In genomic region chr1:130984441-130984840, GRCm38 (mm10) we compare ENCODE assay signal across 15 mouse cellular contexts. TPM values are rescaled to one million over a fixed set of nuclear protein-coding genes. Genes with fewer than 3 reads are reported as not detected.
DNase-seq lines count a peak whose midpoint lies in the region; ATAC-seq and TF ChIP-seq lines count a peak whose summit lies in the region.
"Had no signal": no experiment of that assay in that cellular context is flagged by ENCODE, and none has a peak within 500 bp of the region (broad histone marks: within the 10 kb centered on the region; RNA-seq: fewer than 3 reads in every experiment).

No protein-coding gene starts in this region.

- no peak for TF ChIP-seq EP300 in heart, adult 2 months (IDR thresholded peaks at IDR 0.05; ENCODE audit: insufficient read depth, low read depth, low read length)
- TF ChIP-seq EP300 in liver, embryonic 14.5 days (IDR thresholded peaks at IDR 0.05; ENCODE audit: low read depth) = no peak

- no peaks in the 10 kb centered on the region for H3K27me3 ChIP-seq in heart, adult 2 months (ENCODE audit: control insufficient read depth, insufficient read depth, low read length)
- H3K27me3 ChIP-seq in liver, embryonic 14.5 days (ENCODE audit: control insufficient read depth, insufficient read depth, low read length) = no peaks in the 10 kb centered on the region
- H3K27me3 ChIP-seq: liver, embryonic 15.5 days; midbrain, embryonic 12.5 days had no signal

- no peaks in the 10 kb centered on the region for H3K9me3 ChIP-seq in liver, embryonic 14.5 days (ENCODE audit: control insufficient read depth, low read length)
- H3K9me3 ChIP-seq: liver, embryonic 15.5 days; midbrain, embryonic 12.5 days had no signal

- no peaks in the 10 kb centered on the region for H3K4me1 ChIP-seq in heart, adult 2 months (ENCODE audit: control insufficient read depth, insufficient read depth, low read length)
- H3K4me1 ChIP-seq in liver, embryonic 14.5 days (replicated peaks; ENCODE audit: control insufficient read depth in 2 of 2, insufficient read depth in 2 of 2, low read length in 1 of 2) = no peaks in the 10 kb centered on the region
- H3K4me1 ChIP-seq: liver, embryonic 15.5 days; midbrain, embryonic 12.5 days had no signal

- H3K9ac ChIP-seq in heart, adult 2 months (ENCODE audit: low read depth, low read length) = no peak overlapping the region
- H3K9ac ChIP-seq in liver, embryonic 14.5 days (replicated peaks) = no peak overlapping the region
- H3K9ac ChIP-seq: liver, embryonic 15.5 days; midbrain, embryonic 12.5 days had no signal

- no peaks in the 10 kb centered on the region for H3K79me2 ChIP-seq in heart, adult 2 months (replicated peaks; ENCODE audit: control insufficient read depth, insufficient read depth, low read length)

- no peak overlapping the region for H3K4me3 ChIP-seq in heart, adult 2 months
- H3K4me3 ChIP-seq in liver, embryonic 14.5 days (ENCODE audit: insufficient read depth in 1 of 2, low read depth in 2 of 2, low read length in 2 of 2) = no peak overlapping the region
- H3K4me3 ChIP-seq: liver, embryonic 15.5 days; midbrain, embryonic 12.5 days had no signal

- ATAC-seq in liver, embryonic 14.5 days (ENCODE audit: insufficient read depth) = no peak

- no peak overlapping the region for H3K4me2 ChIP-seq in liver, embryonic 14.5 days (ENCODE audit: low read depth)
- H3K4me2 ChIP-seq: liver, embryonic 15.5 days; midbrain, embryonic 12.5 days had no signal

- H3K36me3 ChIP-seq in heart, adult 2 months (ENCODE audit: control insufficient read depth, insufficient read depth, low read length) = no peaks in the 10 kb centered on the region
- no peaks in the 10 kb centered on the region for H3K36me3 ChIP-seq in liver, embryonic 14.5 days (replicated peaks; ENCODE audit: control insufficient read depth, insufficient read depth, low read depth)
- H3K36me3 ChIP-seq: liver, embryonic 15.5 days; midbrain, embryonic 12.5 days had no signal

- TF ChIP-seq POLR2A in heart, adult 2 months (IDR thresholded peaks at IDR 0.05; ENCODE audit: insufficient read depth, low read depth, low read length) = no peak

- H3K27ac ChIP-seq in heart, adult 2 months = no peak overlapping the region
- no peak overlapping the region for H3K27ac ChIP-seq in liver, embryonic 14.5 days
- H3K27ac ChIP-seq: liver, embryonic 15.5 days; midbrain, embryonic 12.5 days had no signal

- DNase-seq in heart, adult 2 months = no peak
- no peak for DNase-seq in heart, adult 8-10 months (ENCODE audit: low spot score)
- no peak for DNase-seq in liver, embryonic 14.5 days (ENCODE audit: low read depth in 3 of 3, low spot score in 3 of 3)
- DNase-seq in liver (no peak), ZHBTc4 (ENCODE audit: low read depth, low spot score) (peak; percentile 40)
- DNase-seq in mesoderm, embryonic 11.5 days (ENCODE audit: low read depth, low spot score) = peak; percentile 9
- DNase-seq in right cerebral cortex, adult 18-20 months = no peak
- DNase-seq: cerebellum, postnatal 36 days; gastrocnemius, postnatal 14 days; right cerebral cortex, postnatal 4 days had no signal

- WGBS in heart, adult 2 months = 48% methylated on average over 7 of the region's 7 CpGs
- 46% methylated on average over 7 of the region's 7 CpGs for WGBS in liver, embryonic 14.5 days (ENCODE audit: insufficient replicate concordance)

- intact Hi-C loops in heart, adult 2 months (cut with DNase I) = loop anchor here (1.0 to 10.0 kb wide), 2 partner anchors 154 to 260 kb away; partner anchors contain the start of genes Dyrk3 and Rassf5

- peak; percentile 47 for TF ChIP-seq CTCF in heart, adult 2 months (IDR thresholded peaks at IDR 0.05)
- 0 out of 2 replicates have a peak, but pooled peaks have one; percentile 15 for TF ChIP-seq CTCF in liver, embryonic 14.5 days (IDR thresholded peaks at IDR 0.05; ENCODE audit: low read depth)

RNA-seq across cellular contexts. Expression of gene Il10, which starts 35.2 kb away (rescaled TPM):
- total RNA-seq in heart, adult 2 months (2021) = not detected
- not detected in 2 replicates for polyA plus RNA-seq in heart, adult 2 months (2012; rRNA removed)
- total RNA-seq in heart, adult 8-10 months (2022) = not detected
- polyA plus RNA-seq in liver, embryonic 14.5 days (2012; rRNA removed) = 0.03 TPM in 2 replicates
- polyA plus RNA-seq in liver, embryonic 14.5 days (2014; fragmentation: Nextera tagmentation; extraction: Ambion mirVana) = not detected in 2 replicates
- total RNA-seq: gastrocnemius, postnatal 14 days; heart, postnatal 25 days had no signal
- polyA plus RNA-seq: liver, embryonic 15.5 days; midbrain, embryonic 12.5 days; neural tube, embryonic 14.5 days; testis, adult 2 months had no signal

RNA-seq across cellular contexts. Expression of gene Il19, which starts 44.5 kb away (rescaled TPM):
- not detected for total RNA-seq in heart, adult 2 months (2021)
- polyA plus RNA-seq in heart, adult 2 months (2012; rRNA removed) = not detected in 2 replicates
- total RNA-seq in heart, adult 8-10 months (2022) = not detected
- polyA plus RNA-seq in liver, embryonic 14.5 days (2012; rRNA removed) = not detected in 2 replicates
- not detected in 2 replicates for polyA plus RNA-seq in liver, embryonic 14.5 days (2014; fragmentation: Nextera tagmentation; extraction: Ambion mirVana)
- total RNA-seq: gastrocnemius, postnatal 14 days; heart, postnatal 25 days had no signal
- polyA plus RNA-seq: liver, embryonic 15.5 days; midbrain, embryonic 12.5 days; neural tube, embryonic 14.5 days; testis, adult 2 months had no signal

Comparison
In these comparisons a context has a peak if more than half of its experiments do, and no peak if none do; other contexts are left out.
1. DNase-seq: peak in ZHBTc4 (single experiment) and mesoderm, embryonic 11.5 days (single experiment); none in heart, adult 2 months (0 of 2), heart, adult 8-10 months (single experiment), liver, embryonic 14.5 days (0 of 3), liver (single experiment) and right cerebral cortex, adult 18-20 months (single experiment).